Mouse (Mus musculus): Measurements from ENCODE around the gene 2410002F23Rik.

DNA sequence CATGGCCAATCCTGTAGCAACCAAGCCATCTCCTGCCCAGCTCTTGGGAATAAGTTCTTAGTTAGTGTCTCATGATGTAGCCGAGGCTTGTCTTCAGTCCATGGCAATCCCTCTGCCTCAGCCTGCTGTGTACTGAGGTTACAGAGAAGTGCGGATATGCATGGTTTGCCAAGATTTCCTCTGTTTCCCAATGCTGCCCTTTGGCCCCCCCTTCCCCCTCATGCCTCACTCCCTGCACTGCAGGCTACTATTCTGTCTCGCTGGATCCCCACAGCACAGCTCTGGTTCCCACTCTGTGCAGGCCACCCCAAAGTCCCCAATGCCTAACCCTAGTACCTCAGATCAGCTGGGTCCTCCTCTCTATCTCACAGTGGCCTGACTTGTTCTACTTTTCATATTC is 38.2 kb upstream of the 2410002F23Rik start:
- no peak for TF ChIP-seq CTCF (IDR thresholded peaks at IDR 0.05; ENCODE audit: low read depth, low read length)
- TF ChIP-seq GATA2 (IDR thresholded peaks at IDR 0.05; ENCODE audit: borderline replicate concordance, low read depth, low read length), result no peak
- TF ChIP-seq GATA1 (IDR thresholded peaks at IDR 0.05; ENCODE audit: borderline replicate concordance, low read length), result no peak
- TF ChIP-seq POLR2AphosphoS5 (IDR thresholded peaks at IDR 0.05; ENCODE audit: insufficient replicate concordance, low read depth, low read length), result no peak

Data from G1E (cell line).